In genomic region chr3:101570246-101570645, GRCm38 (mm10) we compare ENCODE assay signal across 27 mouse cellular contexts. TPM values are rescaled to one million over a fixed set of nuclear protein-coding genes. Genes with fewer than 3 reads are reported as not detected.
DNase-seq lines count a peak whose midpoint lies in the region; ATAC-seq and TF ChIP-seq lines count a peak whose summit lies in the region.
"Had no signal": no experiment of that assay in that cellular context is flagged by ENCODE, and none has a peak within 500 bp of the region (broad histone marks: within the 10 kb centered on the region; RNA-seq: fewer than 3 reads in every experiment).

No protein-coding gene starts in this region.

- no peaks in the 10 kb centered on the region for H3K27me3 ChIP-seq in ES-Bruce4 (ENCODE audit: control insufficient read depth, insufficient read depth, low read length, poor library complexity, severe bottlenecking)
- H3K27me3 ChIP-seq: embryonic facial prominence, embryonic 13.5 days; forebrain, embryonic 12.5 days; forebrain, embryonic 15.5 days; heart, embryonic 12.5 days; heart, embryonic 15.5 days; intestine, embryonic 15.5 days; Patski had no signal

- H3K27ac ChIP-seq in ES-Bruce4 (ENCODE audit: insufficient read depth, low read length) (peak overlapping the region; percentile 93), ES-E14 (ENCODE audit: insufficient read depth, low read depth, low read length, poor library complexity, severe bottlenecking) (peak overlapping the region; percentile 95)
- H3K27ac ChIP-seq: embryonic facial prominence, embryonic 10.5 days; embryonic facial prominence, embryonic 13.5 days; forebrain, embryonic 12.5 days; heart, embryonic 15.5 days; hindbrain, embryonic 14.5 days; intestine, embryonic 15.5 days had no signal

- in situ Hi-C loops in ES-E14 (cut with MboI; ENCODE audit: low sequenced_read_pairs in 2 of 2, unreplicated experiment in 2 of 2): no loop called here

- TF ChIP-seq EP300 in ES-Bruce4 (IDR thresholded peaks at IDR 0.05; ENCODE audit: insufficient read depth, low read depth, low read length): 0 out of 2 replicates have a peak, but pooled peaks have one; percentile 44

- H3K9ac ChIP-seq in ES-Bruce4 (ENCODE audit: low read depth, poor library complexity, severe bottlenecking) (no peak overlapping the region), ES-E14 (ENCODE audit: insufficient read depth, low read depth, low read length, poor library complexity, severe bottlenecking) (no peak overlapping the region)
- H3K9ac ChIP-seq: embryonic facial prominence, embryonic 13.5 days; forebrain, embryonic 12.5 days; forebrain, embryonic 15.5 days; heart, embryonic 12.5 days; heart, embryonic 15.5 days; hindbrain, embryonic 14.5 days; intestine, embryonic 15.5 days had no signal

- peak; percentile 43 for ATAC-seq in activated CD4-positive, CD25-positive, alpha-beta regulatory T cell, adult 4 months
- ATAC-seq: forebrain, embryonic 15.5 days; intestine, embryonic 15.5 days had no signal

- no peak for TF ChIP-seq POLR2A in ES-Bruce4 (IDR thresholded peaks at IDR 0.05; ENCODE audit: insufficient read depth, low read length)

- H3K9me3 ChIP-seq in ES-Bruce4 (replicated peaks; ENCODE audit: control insufficient read depth, insufficient read depth, low read length, poor library complexity, severe bottlenecking): peaks cover 4% of the 10 kb centered on the region; the same call in 1 of the 2 replicates
- H3K9me3 ChIP-seq in ES-E14 (ENCODE audit: control insufficient read depth, insufficient read depth, low read depth, low read length): no peaks in the 10 kb centered on the region
- H3K9me3 ChIP-seq: embryonic facial prominence, embryonic 13.5 days; forebrain, embryonic 15.5 days; heart, embryonic 12.5 days; heart, embryonic 15.5 days; intestine, embryonic 15.5 days had no signal

- H3K36me3 ChIP-seq in ES-Bruce4 (ENCODE audit: control insufficient read depth, insufficient read depth, low read length, poor library complexity, severe bottlenecking) (no peaks in the 10 kb centered on the region), ES-E14 (ENCODE audit: control insufficient read depth, insufficient read depth, low read length, poor library complexity, severe bottlenecking) (peaks cover 3% of the 10 kb centered on the region; the same call in 1 of the 2 replicates)
- H3K36me3 ChIP-seq: forebrain, embryonic 15.5 days had no signal

- DNase-seq in ES-E14 (ENCODE audit: low read depth, low spot score): peak; percentile 48
- DNase-seq in heart, postnatal 4 days: no peak
- DNase-seq in Muller cell, postnatal 12 days (ENCODE audit: inconsistent ontology term): no peak
- no peak for DNase-seq in embryo, embryonic 9.5 days (ENCODE audit: extremely low spot score)
- DNase-seq: adrenal gland, postnatal 10 days; adrenal gland, postnatal 36 days; cerebellum, adult 11 months; cerebellum, adult 2 months; cerebellum, adult 9-11 months; cerebellum, postnatal 25 days; gastrocnemius, postnatal 10 days; gastrocnemius, postnatal 36 days; heart, adult 11 months; heart, postnatal 10 days; heart, postnatal 36 days had no signal

- no peak for TF ChIP-seq CTCF in ES-Bruce4 (IDR thresholded peaks at IDR 0.05; ENCODE audit: low read depth, low read length)

- H3K4me1 ChIP-seq in ES-Bruce4 (ENCODE audit: control insufficient read depth, insufficient read depth, low read length): no peaks in the 10 kb centered on the region
- H3K4me1 ChIP-seq in ES-E14 (ENCODE audit: control insufficient read depth in 2 of 2, insufficient read depth in 2 of 2, low read length in 2 of 2, poor library complexity in 1 of 2): peaks cover 4 to 26% of the 10 kb centered on the region in 2 experiments

- H3K4me3 ChIP-seq in ES-Bruce4 (ENCODE audit: low read depth, low read length) (no peak overlapping the region), ES-E14 (ENCODE audit: insufficient read depth in 1 of 2, low read depth in 1 of 2, low read length in 2 of 2, poor library complexity in 1 of 2, severe bottlenecking in 1 of 2) (0 out of 4 replicates have a peak overlapping the region, but pooled peaks of 1 of the 2 experiments have one; percentile 6)
- H3K4me3 ChIP-seq: embryonic facial prominence, embryonic 10.5 days; embryonic facial prominence, embryonic 13.5 days; erythroblast, embryonic 14.5 days; forebrain, embryonic 12.5 days; forebrain, embryonic 15.5 days; heart, embryonic 12.5 days; heart, embryonic 15.5 days; intestine, embryonic 15.5 days had no signal

TF ChIP-seq in ES-E14, 5 proteins besides CTCF, POLR2A, EP300 and RAD21:
- TF ChIP-seq ZNF384 (IDR thresholded peaks at IDR 0.05; ENCODE audit: low read depth, low read length) (0 out of 2 replicates have a peak, but pooled peaks have one; percentile 2), CHD2 (IDR thresholded peaks at IDR 0.05; ENCODE audit: low read depth, low read length) (no peak)

RNA-seq across cellular contexts. Expression of gene Atp1a1, which starts 34.2 kb away (rescaled TPM):
- polyA plus RNA-seq in ES-Bruce4 (2011; ENCODE audit: insufficient read depth, insufficient read length, low read depth, missing spikeins): 220 and 230 TPM in 2 replicates
- total RNA-seq in ES-E14 (2012; rRNA removed): 485 and 621 TPM in 2 replicates
- polyA plus RNA-seq in activated CD4-positive, CD25-positive, alpha-beta regulatory T cell, adult 4 months (2017; shearing (Covaris generic)): 10 to 100 TPM; 15.1 to 17.4 TPM
- 1,000 to 10,000 TPM; 1,042 to 1,100 TPM for total RNA-seq in heart, postnatal 4 days (2021)
